Mouse (Mus musculus) retina, embryonic 14.5 days (tissue): ENCODE data around the gene Zdhhc13.

ENCODE experiments used
- DNase-seq: peaks from one replicate; pipeline ENCODE4 v3.0.0-alpha.2; 2015; ENCODE audit warnings: low spot score

Gene Zdhhc13

GRCm38 (mm10) chr7:48842353-48842752 lies 53.5 kb downstream of the Zdhhc13 start:
- DNase-seq: no peak

- no peak for DNase-seq
These were observed 54.7 kb downstream of the Zdhhc13 start for GRCm38 (mm10) chr7:48843541-48843940.

GRCm38 (mm10) chr7:48845213-48845973 lies 56.6 kb downstream of the Zdhhc13 start:
- DNase-seq: no peak

GRCm38 (mm10) chr7:48846755-48847154 lies 58.0 kb downstream of the Zdhhc13 start:
- DNase-seq: no peak

- peak; percentile 6 for DNase-seq
These were observed 59.2 kb downstream of the Zdhhc13 start, which contains the start of gene Csrp3 for GRCm38 (mm10) chr7:48847820-48848650. TSS of gene Csrp3 (minus strand) at chr7:48848033.

- no peak for DNase-seq
These were observed 62.8 kb downstream of the Zdhhc13 start for GRCm38 (mm10) chr7:48851529-48852104.

GRCm38 (mm10) chr7:48853496-48853895 lies 64.7 kb downstream of the Zdhhc13 start:
- no peak for DNase-seq

- no peak for DNase-seq
These were observed 66.7 kb downstream of the Zdhhc13 start for GRCm38 (mm10) chr7:48855461-48855860.

- DNase-seq: no peak
These were observed 69.5 kb downstream of the Zdhhc13 start for GRCm38 (mm10) chr7:48858257-48858656.

- DNase-seq: no peak
These were observed 70.6 kb downstream of the Zdhhc13 start for GRCm38 (mm10) chr7:48859362-48859761.

GRCm38 (mm10) chr7:48860948-48861347 lies 72.1 kb downstream of the Zdhhc13 start:
- no peak for DNase-seq

GRCm38 (mm10) chr7:48861796-48862195 lies 73.0 kb downstream of the Zdhhc13 start:
- no peak for DNase-seq

- DNase-seq: no peak
These were observed 75.4 kb downstream of the Zdhhc13 start for GRCm38 (mm10) chr7:48864199-48864598.

GRCm38 (mm10) chr7:48864671-48865458 lies 76.1 kb downstream of the Zdhhc13 start:
- DNase-seq: no peak

GRCm38 (mm10) chr7:48867576-48867975 lies 78.8 kb downstream of the Zdhhc13 start:
- DNase-seq: no peak

- DNase-seq: no peak
These were observed 81.3 kb downstream of the Zdhhc13 start for GRCm38 (mm10) chr7:48870144-48870543.

GRCm38 (mm10) chr7:48870579-48871180 lies 81.9 kb downstream of the Zdhhc13 start:
- no peak for DNase-seq

- no peak for DNase-seq
These were observed 82.5 kb downstream of the Zdhhc13 start for GRCm38 (mm10) chr7:48871292-48871691.

- no peak for DNase-seq
These were observed 86.3 kb downstream of the Zdhhc13 start for GRCm38 (mm10) chr7:48875096-48875495.

- DNase-seq: peak; percentile 84
These were observed 87.7 kb downstream of the Zdhhc13 start for GRCm38 (mm10) chr7:48876526-48876925.
